Mouse (Mus musculus): ENCODE data around the gene Hoxc12.
A peak's percentile ranks its signal among the peaks of the same experiment; 100 is the strongest.

Gene Hoxc12

GRCm38 (mm10) chr15:102965892-102966775 lies 29.6 kb downstream of the Hoxc12 start:
- DNase-seq = peak; percentile 93

GRCm38 (mm10) chr15:102966776-102967311 lies 30.3 kb downstream of the Hoxc12 start, which contains the start of gene Hoxc10:
Gene Hoxc10 (plus strand): TSS chr15:102966796.
- DNase-seq = no peak

- no peak for DNase-seq
Measured at GRCm38 (mm10) chr15:102967312-102967510, 30.7 kb downstream of the Hoxc12 start, which contains the start of gene Hoxc5. Gene Hoxc5 (plus strand): TSS chr15:102967443.

GRCm38 (mm10) chr15:102967511-102968397 lies 31.2 kb downstream of the Hoxc12 start:
- peak; percentile 62 for DNase-seq

GRCm38 (mm10) chr15:102969296-102969695 lies 32.7 kb downstream of the Hoxc12 start:
- DNase-seq = no peak

- DNase-seq = peak; percentile 62
Measured at GRCm38 (mm10) chr15:102970740-102971139, 34.2 kb downstream of the Hoxc12 start.

GRCm38 (mm10) chr15:102972254-102972653 lies 35.7 kb downstream of the Hoxc12 start:
- DNase-seq = peak; percentile 49

- no peak for DNase-seq
Measured at GRCm38 (mm10) chr15:102972753-102973152, 36.2 kb downstream of the Hoxc12 start.

- DNase-seq = peak; percentile 37
Measured at GRCm38 (mm10) chr15:102975034-102975433, 38.5 kb downstream of the Hoxc12 start.

- DNase-seq = peak; percentile 73
Measured at GRCm38 (mm10) chr15:102975688-102976111, 39.1 kb downstream of the Hoxc12 start.

- DNase-seq = peak; percentile 61
Measured at GRCm38 (mm10) chr15:102976171-102976570, 39.6 kb downstream of the Hoxc12 start, which contains the start of gene Hoxc9. Gene Hoxc9 (plus strand): TSS chr15:102976439.

GRCm38 (mm10) chr15:102976631-102977422 lies 40.3 kb downstream of the Hoxc12 start:
- DNase-seq = peak; percentile 70

GRCm38 (mm10) chr15:102977423-102977974 lies 40.9 kb downstream of the Hoxc12 start:
- DNase-seq = peak; percentile 47

GRCm38 (mm10) chr15:102978615-102979515 lies 42.3 kb downstream of the Hoxc12 start:
- DNase-seq = peak; percentile 46

GRCm38 (mm10) chr15:102979936-102980335 lies 43.4 kb downstream of the Hoxc12 start:
- DNase-seq = no peak

GRCm38 (mm10) chr15:102980352-102980751 lies 43.8 kb downstream of the Hoxc12 start:
- no peak for DNase-seq

GRCm38 (mm10) chr15:102980912-102981311 lies 44.4 kb downstream of the Hoxc12 start:
- no peak for DNase-seq

- peak; percentile 74 for DNase-seq
Measured at GRCm38 (mm10) chr15:102981379-102982288, 45.1 kb downstream of the Hoxc12 start.

- DNase-seq = no peak
Measured at GRCm38 (mm10) chr15:102983716-102984115, 47.2 kb downstream of the Hoxc12 start.

GRCm38 (mm10) chr15:102984521-102984920 lies 48.0 kb downstream of the Hoxc12 start:
- DNase-seq = no peak

Measured in kidney, adult 18-20 months (tissue).